Mouse (Mus musculus) erythroblast, embryonic 14.5 days (primary cell): Measurements from ENCODE around the gene Thsd7a.

Source experiments
- GATA1 ChIP-seq: IDR thresholded peaks from 2 replicates; pipeline ENCODE4 v1.6.1; 2012; ENCODE audit warnings: low read length, inconsistent platforms, mixed read lengths
- TAL1 ChIP-seq: IDR thresholded peaks from 3 replicates; pipeline ENCODE4 v1.6.1; 2012; ENCODE audit warnings: low read length, inconsistent platforms, mixed read lengths

DNA sequence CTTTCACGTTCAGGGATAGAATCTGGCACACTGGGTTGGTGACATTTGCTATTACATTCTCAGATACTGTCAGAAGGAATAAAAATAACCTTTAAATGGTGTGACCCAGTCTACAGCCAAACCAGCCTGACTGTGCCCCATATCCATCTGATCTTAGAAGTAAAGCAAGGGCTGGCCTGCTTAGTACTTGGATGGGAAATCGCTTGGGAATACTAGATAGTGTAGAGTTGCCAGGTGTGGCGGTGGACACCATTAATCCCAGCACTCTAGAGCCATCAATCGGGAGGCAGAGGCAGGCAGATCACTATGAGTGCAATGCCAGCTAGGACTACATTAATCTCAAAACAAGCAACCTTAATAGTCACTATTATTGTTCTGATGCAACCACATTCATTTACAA lies 6.4 kb downstream of the Thsd7a start:
- TF ChIP-seq TAL1 (no peak), GATA1 (no peak)
